Mouse (Mus musculus): ENCODE measurements at regions not wholly inside any gene's neighbourhood (a gene's known extent, or its start where the extent isn't known, plus 50 kb on each side); places are given as distances from the start of the nearest gene placed in this dataset.

GRCm38 (mm10) chr13:29119357-29119756, 165.8 kb upstream of the Sox4 start:
- TF ChIP-seq POLR2A (IDR thresholded peaks at IDR 0.05; ENCODE audit: borderline replicate concordance, insufficient read depth, low read length) (no peak), CTCF (IDR thresholded peaks at IDR 0.05; ENCODE audit: borderline replicate concordance, insufficient read depth, low read depth, low read length) (no peak)
